Mouse (Mus musculus): Measurements from ENCODE around the gene Syngr3.
"Not testable (repeated sequence)": the region's sequence is repeated elsewhere in the genome, so short reads cannot be mapped to it uniquely, and the experiment has no call there.

The Syngr3 gene

DNA sequence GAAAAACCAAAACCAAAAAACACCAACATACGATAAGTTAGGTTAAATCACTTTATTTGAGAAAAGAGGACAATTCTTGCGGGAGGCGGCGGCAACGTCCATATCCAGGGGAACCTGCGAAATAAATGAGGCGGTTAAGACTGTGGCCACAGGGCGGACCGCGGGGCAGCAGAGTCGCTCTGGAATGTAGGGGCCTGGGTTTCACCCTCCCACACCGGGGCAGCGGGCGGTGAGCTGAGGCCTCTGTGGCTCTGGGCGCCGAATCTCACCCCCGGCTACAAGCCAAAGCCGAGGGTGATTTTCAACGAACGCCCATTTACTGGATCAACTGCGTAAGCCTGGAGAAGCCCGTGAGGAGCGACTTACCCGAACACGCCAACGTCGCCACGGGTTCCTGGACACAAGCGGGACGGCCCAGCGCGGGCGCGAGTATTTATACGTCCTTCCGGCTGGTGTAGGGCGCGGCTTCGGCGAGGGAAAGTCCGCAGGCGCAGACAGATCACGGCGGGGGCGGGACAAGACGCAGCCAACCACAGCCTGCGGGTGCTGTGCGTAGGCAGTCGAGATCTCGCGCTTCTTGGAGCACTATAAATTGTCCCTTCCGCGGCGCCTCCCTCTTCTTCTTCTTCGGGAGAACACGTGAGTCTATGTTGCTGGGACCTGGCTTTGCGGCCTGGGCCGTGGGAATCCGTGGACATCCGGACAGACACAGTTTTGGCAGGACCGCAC lies 29.9 kb upstream of the Syngr3 start:
- in situ Hi-C loops (cut with MseI, MboI), result no loop called here

- in situ Hi-C loops (cut with MseI, MboI), result not testable (repeated sequence)
These were observed 29.2 kb upstream of the Syngr3 start for GRCm38 (mm10) chr17:24718938-24719337.

DNA sequence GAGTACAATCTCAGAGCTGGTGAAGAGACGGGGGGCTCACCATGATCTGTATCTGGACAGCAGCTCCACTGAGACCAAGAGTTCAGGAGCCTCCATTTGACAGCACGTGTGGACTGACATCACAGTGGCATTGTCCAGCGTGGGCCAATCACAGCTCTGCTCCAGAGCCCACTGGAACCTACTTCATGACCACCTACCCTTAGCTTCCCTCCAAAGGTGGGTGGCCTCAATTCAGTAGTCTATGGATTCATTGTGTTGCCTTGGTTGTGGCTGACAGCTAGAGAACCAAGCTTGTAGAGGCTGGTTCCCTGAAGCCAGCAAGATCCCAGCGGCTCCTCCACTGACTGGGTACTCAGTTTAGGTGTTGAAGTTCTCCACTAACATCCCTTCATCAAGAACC lies 28.2 kb upstream of the Syngr3 start, which contains the start of the genes Rnf151 and Rps2:
Gene Rnf151 (minus strand): TSS at position 121 of the 400 bp plus-strand sequence.
Gene Rps2 (plus strand): TSS at position 174 of the 400 bp plus-strand sequence.
- in situ Hi-C loops (cut with MseI, MboI), result no loop called here

DNA sequence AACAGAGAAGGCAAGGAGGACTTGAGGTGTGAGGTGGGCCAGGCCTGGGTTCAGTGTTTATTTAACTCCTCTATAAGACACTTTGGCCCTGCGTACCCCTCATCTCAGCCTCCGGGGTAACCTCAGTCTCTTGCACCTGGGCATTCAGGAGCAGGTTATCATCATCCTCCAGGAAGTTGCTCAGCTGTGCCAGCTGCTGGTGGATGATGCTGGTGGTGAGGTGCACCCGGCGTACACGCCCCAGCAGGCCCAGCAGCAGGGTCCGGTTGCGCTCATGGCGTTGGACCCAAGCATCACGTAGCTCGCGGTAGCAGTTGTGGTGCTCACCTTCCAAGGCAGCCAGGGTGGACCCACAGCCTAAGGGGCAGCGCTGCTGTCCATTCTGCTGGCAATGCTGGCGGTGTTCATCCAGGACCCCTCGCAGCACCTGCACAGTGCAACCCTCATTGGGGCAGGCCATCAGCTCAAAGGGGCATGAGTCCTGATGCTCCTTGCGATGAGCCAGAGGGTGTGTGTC lies 26.5 kb upstream of the Syngr3 start:
- in situ Hi-C loops (cut with MseI, MboI), result no loop called here

GRCm38 (mm10) chr17:24715556-24715955 lies 25.8 kb upstream of the Syngr3 start:
- in situ Hi-C loops (cut with MseI, MboI), result no loop called here

GRCm38 (mm10) chr17:24708646-24709045 lies 18.9 kb upstream of the Syngr3 start:
- in situ Hi-C loops (cut with MseI, MboI), result no loop called here

DNA sequence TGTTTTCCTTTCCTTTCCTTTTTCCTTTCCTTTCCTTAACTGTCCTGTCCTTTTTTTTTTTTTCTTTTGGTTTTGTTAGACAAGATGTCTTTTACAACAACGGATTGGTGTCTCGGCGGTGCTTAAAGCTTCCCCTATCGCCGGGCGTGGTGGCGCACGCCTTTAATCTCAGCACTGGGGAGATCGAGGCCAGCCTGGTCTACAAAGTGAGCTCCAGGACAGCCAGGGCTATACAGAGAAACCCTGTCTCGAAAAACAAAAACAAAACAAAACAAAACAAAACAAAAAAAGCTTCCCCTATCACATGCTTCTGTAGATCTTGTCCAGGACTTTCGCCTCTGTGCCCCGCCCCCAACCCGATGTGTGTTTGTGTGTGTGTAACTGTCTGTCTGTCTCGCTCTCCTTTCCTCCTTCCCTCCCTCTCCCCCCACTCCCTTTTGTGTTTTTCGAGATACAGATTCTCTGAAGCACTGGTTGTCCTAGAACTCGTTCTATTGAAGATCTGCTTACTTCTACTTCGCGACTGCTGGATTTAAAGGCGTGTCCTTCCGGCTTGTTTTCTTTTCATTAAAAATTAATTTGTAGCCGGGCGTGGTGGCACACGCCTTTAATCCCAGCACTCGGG lies 18.2 kb upstream of the Syngr3 start:
- in situ Hi-C loops (cut with MseI, MboI), result no loop called here

GRCm38 (mm10) chr17:24706982-24707800 lies 17.4 kb upstream of the Syngr3 start, which contains the start of gene Tbl3:
Gene Tbl3 (minus strand): TSS chr17:24707660.
- in situ Hi-C loops (cut with MseI, MboI), result no loop called here

DNA sequence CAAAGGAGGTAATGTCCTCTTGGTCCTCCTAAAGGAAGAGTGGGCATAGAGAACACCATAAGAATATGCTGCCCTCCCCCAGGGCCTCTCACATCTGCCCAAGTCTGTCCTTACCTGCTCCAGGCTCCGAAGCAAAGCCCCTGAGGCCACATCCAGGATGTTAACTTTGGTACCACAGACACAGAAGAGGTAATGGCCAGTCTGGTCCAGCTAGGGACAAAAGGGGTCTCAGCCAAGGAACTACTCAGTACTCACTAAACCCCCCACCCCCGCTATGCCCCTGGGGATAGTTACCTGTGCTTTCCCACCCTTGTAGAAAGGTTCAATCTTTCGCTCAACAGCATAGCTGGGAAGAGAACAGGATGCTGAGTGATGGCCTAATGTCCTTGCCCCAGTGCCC lies 16.1 kb upstream of the Syngr3 start:
- in situ Hi-C loops (cut with MseI, MboI), result no loop called here

GRCm38 (mm10) chr17:24701251-24701650 lies 11.5 kb upstream of the Syngr3 start:
- in situ Hi-C loops (cut with MseI, MboI), result no loop called here

DNA sequence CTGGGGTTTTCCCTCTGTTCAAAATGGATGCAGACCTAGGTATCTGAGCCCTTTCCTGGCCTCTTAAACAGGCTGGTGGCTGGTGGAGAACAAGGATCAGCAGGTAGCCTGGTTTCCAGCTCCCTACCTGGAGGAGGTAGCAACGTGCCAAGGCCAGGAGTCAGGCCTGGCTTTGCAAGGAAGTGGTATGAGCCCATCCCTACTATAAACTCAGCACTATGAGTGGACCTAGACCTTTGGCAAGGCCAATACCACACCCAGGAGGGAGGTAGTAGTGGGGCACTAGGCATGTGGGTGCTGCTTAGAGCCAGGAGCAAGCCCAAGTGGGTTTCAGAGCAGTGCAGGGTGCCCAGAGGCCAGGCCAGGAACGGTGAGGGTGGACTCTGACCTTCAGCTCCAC lies 9.7 kb upstream of the Syngr3 start:
- in situ Hi-C loops (cut with MseI, MboI), result no loop called here

DNA sequence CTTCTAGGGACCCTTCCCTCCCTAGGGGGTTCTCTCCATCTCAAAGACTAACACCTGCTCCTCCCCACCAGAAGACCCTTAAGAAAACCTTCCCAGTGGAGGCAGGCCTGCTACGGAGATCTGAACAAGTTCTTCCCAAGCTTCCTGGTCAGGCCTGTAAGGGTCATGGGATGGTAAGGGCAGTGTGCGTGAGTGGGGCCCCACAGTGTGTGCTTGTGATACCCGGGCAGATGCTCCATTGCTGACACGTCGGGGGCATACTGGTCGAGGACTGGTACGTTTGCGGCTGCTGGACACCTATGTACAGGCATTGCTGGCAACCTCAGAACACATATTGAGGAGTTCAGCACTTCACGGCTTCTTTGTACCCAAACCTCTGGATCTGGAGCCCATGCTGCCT lies 9.0 kb upstream of the Syngr3 start:
- in situ Hi-C loops (cut with MseI, MboI), result no loop called here

- in situ Hi-C loops (cut with MseI, MboI), result no loop called here
These were observed 8.2 kb upstream of the Syngr3 start for GRCm38 (mm10) chr17:24697985-24698384.

- in situ Hi-C loops (cut with MseI, MboI), result no loop called here
These were observed 6.4 kb upstream of the Syngr3 start, which contains the start of the genes Gfer and Noxo1 for GRCm38 (mm10) chr17:24696011-24696697. Gene Gfer (minus strand): TSS chr17:24696156. Gene Noxo1 (plus strand): TSS chr17:24696234.

- in situ Hi-C loops (cut with MseI, MboI), result no loop called here
These were observed 5.7 kb upstream of the Syngr3 start for GRCm38 (mm10) chr17:24695326-24696010.

- in situ Hi-C loops (cut with MseI, MboI), result no loop called here
These were observed 2.6 kb upstream of the Syngr3 start for GRCm38 (mm10) chr17:24692385-24692784.

- in situ Hi-C loops (cut with MseI, MboI), result no loop called here
These were observed 2.2 kb downstream of the Syngr3 start for GRCm38 (mm10) chr17:24687599-24687998.

DNA sequence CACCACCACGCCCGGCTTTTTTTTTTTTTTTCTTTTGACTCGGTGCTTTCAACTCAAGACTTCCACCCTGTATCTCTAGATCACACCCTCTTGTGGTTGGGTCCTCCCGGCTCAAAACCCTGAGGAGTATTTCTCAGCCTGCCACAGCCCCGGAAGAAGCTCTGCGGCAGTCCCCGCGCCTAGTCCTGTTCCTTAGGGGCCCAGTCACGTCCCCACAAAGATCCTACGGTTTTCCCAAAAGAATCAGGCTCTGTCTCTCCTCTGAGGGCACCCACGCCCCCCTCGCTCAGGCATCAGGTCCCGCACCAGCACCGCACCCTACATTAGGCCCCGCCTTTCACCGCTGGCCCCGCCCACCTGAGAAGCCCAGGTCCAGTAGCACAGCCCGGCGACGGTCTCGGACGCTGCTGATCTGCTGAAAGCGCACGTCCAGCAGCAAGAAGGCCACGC lies 2.6 kb downstream of the Syngr3 start:
- in situ Hi-C loops (cut with MseI, MboI), result no loop called here

GRCm38 (mm10) chr17:24686514-24686913 lies 3.2 kb downstream of the Syngr3 start:
- in situ Hi-C loops (cut with MseI, MboI), result no loop called here

DNA sequence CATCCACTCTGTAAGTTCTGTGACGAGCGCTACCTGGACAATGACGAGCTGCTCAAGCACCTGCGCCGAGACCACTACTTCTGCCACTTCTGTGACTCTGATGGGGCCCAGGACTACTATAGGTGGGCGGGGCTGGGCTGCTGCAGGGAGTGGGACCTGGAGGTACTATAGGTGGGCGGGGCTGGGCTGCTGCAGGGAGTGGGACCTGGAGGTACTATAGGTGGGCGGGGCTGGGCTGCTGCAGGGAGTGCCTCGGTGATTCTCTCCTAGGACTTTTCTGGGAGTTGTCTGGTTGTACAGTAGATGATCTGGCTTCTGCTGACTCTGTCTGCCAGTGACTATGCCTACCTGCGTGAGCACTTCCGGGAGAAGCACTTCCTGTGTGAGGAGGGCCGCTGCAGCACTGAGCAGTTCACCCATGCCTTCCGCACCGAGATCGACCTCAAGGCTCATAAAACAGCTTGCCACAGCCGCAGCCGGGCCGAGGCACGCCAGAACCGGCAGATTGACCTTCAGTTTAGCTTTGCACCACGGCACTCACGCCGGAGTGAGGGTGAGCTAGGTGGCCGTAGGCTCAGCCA lies 12.2 kb downstream of the Syngr3 start:
- in situ Hi-C loops (cut with MseI, MboI), result no loop called here

All from mouse trophoblast stem cell (cell line).